In genomic region chr12:112849235-112850022, GRCm38 (mm10) we compare ENCODE assay signal across 13 mouse cellular contexts. TPM values are rescaled to one million over a fixed set of nuclear protein-coding genes. Genes with fewer than 3 reads are reported as not detected.
DNase-seq lines count a peak whose midpoint lies in the region; ATAC-seq lines count a peak whose summit lies in the region.
"Had no signal": no experiment of that assay in that cellular context is flagged by ENCODE, and none has a peak within 500 bp of the region (broad histone marks: within the 10 kb centered on the region; RNA-seq: fewer than 3 reads in every experiment).

No protein-coding gene starts in this region.

- no peaks in the 10 kb centered on the region for H3K9me3 ChIP-seq in kidney, embryonic 14.5 days (ENCODE audit: control insufficient read depth, low read length)
- H3K9me3 ChIP-seq: forebrain, embryonic 10.5 days; hindbrain, embryonic 15.5 days; liver, embryonic 15.5 days had no signal

- no peak for DNase-seq in kidney, adult 11 months
- peak; percentile 47 for DNase-seq in 3134 (ENCODE audit: extremely low read depth, insufficient read length, low spot score)
- DNase-seq in A20 (ENCODE audit: low read depth, low spot score), result peak; percentile 48
- peak; percentile 23 to 45 for DNase-seq in kidney, postnatal 4 days
- no peak for DNase-seq in right cerebral cortex, postnatal 14 days
- DNase-seq in frontal cortex, postnatal 14 days (ENCODE audit: low spot score in 2 of 2), result no peak
- DNase-seq: gastrocnemius, postnatal 36 days; layer of hippocampus, postnatal 36 days; thymus, adult 2 months had no signal

- no peaks in the 10 kb centered on the region for H3K4me1 ChIP-seq in kidney, embryonic 14.5 days (ENCODE audit: control insufficient read depth, insufficient read depth, low read length)
- H3K4me1 ChIP-seq: forebrain, embryonic 10.5 days; hindbrain, embryonic 15.5 days; liver, embryonic 15.5 days had no signal

- WGBS in kidney, embryonic 14.5 days, result 77% methylated on average over 11 of the region's 11 CpGs

- H3K27me3 ChIP-seq in kidney, embryonic 14.5 days (ENCODE audit: control insufficient read depth, insufficient read depth, low read length), result no peaks in the 10 kb centered on the region
- H3K27me3 ChIP-seq: hindbrain, embryonic 15.5 days; liver, embryonic 15.5 days had no signal

- H3K4me2 ChIP-seq in kidney, embryonic 14.5 days (replicated peaks; ENCODE audit: low read depth, low read length), result no peak overlapping the region
- H3K4me2 ChIP-seq: hindbrain, embryonic 15.5 days; liver, embryonic 15.5 days had no signal

- H3K27ac ChIP-seq in kidney, embryonic 14.5 days (ENCODE audit: low read depth, low read length), result no peak overlapping the region
- H3K27ac ChIP-seq: forebrain, embryonic 10.5 days; hindbrain, embryonic 15.5 days; liver, embryonic 15.5 days had no signal

- ATAC-seq in kidney, embryonic 14.5 days (ENCODE audit: low FRiP score, low TSS enrichment), result peak; percentile 26; the same call in 1 of the 2 replicates

- no peaks in the 10 kb centered on the region for H3K36me3 ChIP-seq in kidney, embryonic 14.5 days (ENCODE audit: control insufficient read depth, insufficient read depth, low read length)
- H3K36me3 ChIP-seq: forebrain, embryonic 10.5 days; hindbrain, embryonic 15.5 days; liver, embryonic 15.5 days had no signal

- H3K9ac ChIP-seq in kidney, embryonic 14.5 days (ENCODE audit: low read depth, low read length), result no peak overlapping the region
- H3K9ac ChIP-seq: hindbrain, embryonic 15.5 days; liver, embryonic 15.5 days had no signal

- H3K4me3 ChIP-seq in kidney, embryonic 14.5 days (ENCODE audit: low read length), result no peak overlapping the region
- H3K4me3 ChIP-seq: forebrain, embryonic 10.5 days; hindbrain, embryonic 15.5 days; liver, embryonic 15.5 days had no signal

RNA-seq across cellular contexts. Expression of gene Gpr132, which starts 18.6 kb away (rescaled TPM):
- polyA plus RNA-seq in kidney, embryonic 14.5 days (2014; fragmentation: Nextera tagmentation; extraction: Ambion mirVana), result 0.14 and 0.27 TPM in 2 replicates
- polyA plus RNA-seq: hindbrain, embryonic 15.5 days had no signal

RNA-seq across cellular contexts. Expression of gene Cdca4, which starts 20.2 kb away (rescaled TPM):
- polyA plus RNA-seq in kidney, embryonic 14.5 days (2014; fragmentation: Nextera tagmentation; extraction: Ambion mirVana), result 117 and 148 TPM in 2 replicates

RNA-seq across cellular contexts. Expression of gene Clba1, which starts 40.7 kb away (rescaled TPM):
- 8.5 and 8.9 TPM in 2 replicates for polyA plus RNA-seq in kidney, embryonic 14.5 days (2014; fragmentation: Nextera tagmentation; extraction: Ambion mirVana)

RNA-seq across cellular contexts. Expression of gene Ahnak2, which starts 47.0 kb away (rescaled TPM):
- 0.53 and 0.86 TPM in 2 replicates for polyA plus RNA-seq in kidney, embryonic 14.5 days (2014; fragmentation: Nextera tagmentation; extraction: Ambion mirVana)

Comparison
In these comparisons a context has a peak if more than half of its experiments do, and no peak if none do; other contexts are left out.
1. DNase-seq: peak in 3134 (single experiment), A20 (single experiment) and kidney, postnatal 4 days (2 of 2); none in kidney, adult 11 months (single experiment), right cerebral cortex, postnatal 14 days (single experiment) and frontal cortex, postnatal 14 days (0 of 2).